Mouse (Mus musculus) stomach, postnatal 0 days (tissue): Measurements from ENCODE around the gene Gm10643.

Source experiments
- CTCF ChIP-seq: IDR thresholded peaks from 2 replicates; pipeline ENCODE4 v1.5.1; 2016; ENCODE audit warnings: antibody characterized with exemption, low read depth, mild to moderate bottlenecking, moderate library complexity
- EP300 ChIP-seq: optimal IDR thresholded peaks from 2 replicates; pipeline ENCODE3; 2016; ENCODE audit warnings: antibody characterized with exemption

DNA sequence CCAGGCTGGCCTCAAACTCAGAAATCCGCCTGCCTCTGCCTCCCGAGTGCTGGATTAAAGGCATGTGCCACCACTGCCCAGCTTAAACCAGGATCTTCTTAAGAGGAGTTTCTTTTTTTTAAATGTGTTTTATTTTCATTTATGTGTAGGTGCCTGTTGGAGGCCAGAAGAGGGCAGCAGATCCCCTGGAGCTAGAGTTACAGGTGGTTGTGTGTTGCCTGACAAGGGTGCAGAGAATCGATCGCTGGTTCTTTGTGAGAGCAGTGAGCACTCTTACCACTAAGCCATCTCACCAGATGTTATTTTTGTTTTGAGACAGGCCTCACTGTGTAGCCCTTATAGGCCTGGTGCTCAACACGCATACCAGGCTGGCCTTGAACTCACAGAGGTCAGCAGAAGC lies 49.1 kb downstream of the Gm10643 start:
- TF ChIP-seq CTCF, result no peak
- no peak for TF ChIP-seq EP300
